Mouse (Mus musculus): ENCODE results near the gene Elmo1. TPM values are rescaled to one million over a fixed set of nuclear protein-coding genes. Genes with fewer than 3 reads are reported as not detected.

Elmo1 gene
- total RNA-seq, 4 experiments from 2014 or later = 71.7 to 78.6 (median 74.5) TPM

GRCm38 (mm10) chr13:20313345-20313744, 222.9 kb downstream of the Elmo1 start:
- no peak for DNase-seq (ENCODE audit: low spot score in 2 of 2)

- DNase-seq (ENCODE audit: low spot score in 2 of 2) = no peak
Measured at GRCm38 (mm10) chr13:20316139-20316538, 225.7 kb downstream of the Elmo1 start.

- DNase-seq (ENCODE audit: low spot score in 2 of 2) = no peak
Measured at GRCm38 (mm10) chr13:20318615-20319219, 228.3 kb downstream of the Elmo1 start.

GRCm38 (mm10) chr13:20320232-20320631, 229.8 kb downstream of the Elmo1 start:
- DNase-seq (ENCODE audit: low spot score in 2 of 2) = no peak

- no peak for DNase-seq (ENCODE audit: low spot score in 2 of 2)
Measured at GRCm38 (mm10) chr13:20323478-20323877, 233.1 kb downstream of the Elmo1 start.

GRCm38 (mm10) chr13:20327064-20327463, 236.7 kb downstream of the Elmo1 start:
- no peak for DNase-seq (ENCODE audit: low spot score in 2 of 2)

- no peak for DNase-seq (ENCODE audit: low spot score in 2 of 2)
Measured at GRCm38 (mm10) chr13:20327975-20328374, 237.6 kb downstream of the Elmo1 start.

GRCm38 (mm10) chr13:20328672-20329071, 238.3 kb downstream of the Elmo1 start:
- no peak for DNase-seq (ENCODE audit: low spot score in 2 of 2)

GRCm38 (mm10) chr13:20330954-20331353, 240.6 kb downstream of the Elmo1 start:
- DNase-seq (ENCODE audit: low spot score in 2 of 2) = no peak

- no peak for DNase-seq (ENCODE audit: low spot score in 2 of 2)
Measured at GRCm38 (mm10) chr13:20335051-20335888, 244.9 kb downstream of the Elmo1 start.

GRCm38 (mm10) chr13:20335889-20336497, 245.6 kb downstream of the Elmo1 start:
- DNase-seq (ENCODE audit: low spot score in 2 of 2) = no peak

- no peak for DNase-seq (ENCODE audit: low spot score in 2 of 2)
Measured at GRCm38 (mm10) chr13:20342881-20343280, 252.5 kb downstream of the Elmo1 start.

- no peak for DNase-seq (ENCODE audit: low spot score in 2 of 2)
Measured at GRCm38 (mm10) chr13:20349754-20350153, 259.4 kb downstream of the Elmo1 start.

GRCm38 (mm10) chr13:20352631-20353030, 262.2 kb downstream of the Elmo1 start:
- no peak for DNase-seq (ENCODE audit: low spot score in 2 of 2)

- peak in 1 of 2 experiments; percentile 17 for DNase-seq (ENCODE audit: low spot score in 2 of 2)
Measured at GRCm38 (mm10) chr13:20353862-20354603, 263.6 kb downstream of the Elmo1 start.

GRCm38 (mm10) chr13:20354604-20354999, 264.2 kb downstream of the Elmo1 start:
- DNase-seq (ENCODE audit: low spot score in 2 of 2) = no peak

GRCm38 (mm10) chr13:20362541-20362940, 272.1 kb downstream of the Elmo1 start:
- no peak for DNase-seq (ENCODE audit: low spot score in 2 of 2)

- DNase-seq (ENCODE audit: low spot score in 2 of 2) = no peak
Measured at GRCm38 (mm10) chr13:20365828-20366593, 275.6 kb downstream of the Elmo1 start.

GRCm38 (mm10) chr13:20370036-20370802, 279.8 kb downstream of the Elmo1 start:
- DNase-seq (ENCODE audit: low spot score in 2 of 2) = no peak

- no peak for DNase-seq (ENCODE audit: low spot score in 2 of 2)
Measured at GRCm38 (mm10) chr13:20371501-20371900, 281.1 kb downstream of the Elmo1 start.
